Mouse (Mus musculus) heart, postnatal 36 days (tissue): Measurements from ENCODE around the gene Olfr564. TPM values are rescaled to one million over a fixed set of nuclear protein-coding genes. Genes with fewer than 3 reads are reported as not detected.

ENCODE experiments used
- DNase-seq, 2 experiments: peaks; one replicate each; pipeline ENCODE4 v3.0.0; 2021 to 2022
- intact Hi-C: fragments of 180-260 bp; cut with DNase I; formaldehyde crosslinking; loops from one replicate; pipeline ENCODE4 v1.15.1; 2025
- total RNA-seq, 2 experiments: library from RNA; stranded (reverse); gene quantifications; 2 replicates each; pipeline ENCODE4 v1.2.3; 2021

Gene Olfr564
- not detected for total RNA-seq

GRCm38 (mm10) chr7:102803180-102803579, at the start of gene Olfr564:
Gene Olfr564 (plus strand): TSS chr7:102803480.
- DNase-seq, result no peak
- intact Hi-C loops, result no loop called here

DNA sequence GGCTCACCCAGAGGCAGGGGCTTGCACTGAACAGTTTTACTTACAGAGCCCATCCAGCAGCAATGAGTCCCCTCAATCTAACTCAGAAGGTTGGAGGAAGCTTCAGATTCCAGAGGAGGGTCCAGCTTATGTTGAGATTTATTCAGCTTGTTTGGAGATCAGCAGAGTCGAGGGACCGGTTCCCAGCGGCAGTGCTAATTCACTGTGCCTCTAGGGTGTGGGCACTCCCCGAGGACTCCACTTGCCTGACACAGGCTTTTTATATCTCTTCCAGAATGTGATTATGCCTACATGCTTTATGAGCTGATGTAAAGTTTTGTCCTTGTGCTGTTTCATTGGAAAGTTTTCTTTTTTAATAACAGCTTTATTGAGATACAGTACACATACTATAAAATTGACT, 44.0 kb upstream of the Olfr564 start, which contains the start of the genes Olfr560 and Olfr78:
Olfr560 (minus strand) TSS at position 101 of the 400 bp plus-strand sequence.
Olfr78 (minus strand) TSS at position 206 of the 400 bp plus-strand sequence.
- no peak for DNase-seq
- intact Hi-C loops, result loop anchor here (10.0 kb wide), 1 partner anchor 156 kb away; the partner anchor contains the start of gene Olfr571

DNA sequence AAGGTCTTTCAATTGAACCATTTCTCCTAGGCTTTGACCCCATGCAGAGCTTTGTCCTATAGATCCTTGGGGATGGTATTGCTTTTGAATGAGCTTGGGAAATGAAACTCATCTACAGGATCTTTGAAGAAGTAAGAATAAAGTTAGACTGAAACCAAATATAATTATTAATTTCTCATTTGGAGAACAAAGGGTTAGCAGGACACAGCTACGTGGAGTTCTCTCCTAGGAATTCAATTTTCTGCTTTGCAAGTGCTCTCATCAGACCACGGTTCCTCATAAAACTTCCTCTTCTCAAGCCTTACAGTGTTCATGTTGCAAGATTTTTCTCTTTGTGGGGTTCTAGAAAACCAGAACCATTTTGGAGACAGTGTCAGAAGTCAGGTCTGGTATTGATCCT, 32.4 kb upstream of the Olfr564 start, which contains the start of gene Olfr561:
Olfr561 (plus strand) TSS at position 301 of the 400 bp plus-strand sequence.
- intact Hi-C loops, result no loop called here

More for the DNA sequence above, 32.4 kb upstream of the Olfr564 start, which contains the start of gene Olfr561:
- DNase-seq, result no peak

Other genes starting within 250 kb of the Olfr564 start
- 1 to 10 TPM; 5.2 to 7.0 TPM for gene Trim21, start 238.0 kb upstream of the Olfr564 start, total RNA-seq
- gene Olfr550, start 232.0 kb upstream of the Olfr564 start, total RNA-seq, result under 1 TPM in 1 of 2 experiments, not detected in 1; 0.08 TPM
- not detected for gene Olfr551, start 211.6 kb upstream of the Olfr564 start, total RNA-seq
- under 1 TPM; 0.14 TPM for gene Olfr552, start 205.7 kb upstream of the Olfr564 start, total RNA-seq
- gene Olfr553, start 185.3 kb upstream of the Olfr564 start, total RNA-seq, result not detected
- gene Olfr554, start 165.0 kb upstream of the Olfr564 start, total RNA-seq, result not detected
- gene Olfr555, start 144.7 kb upstream of the Olfr564 start, total RNA-seq, result not detected
- not detected for gene Olfr556, start 138.6 kb upstream of the Olfr564 start, total RNA-seq
- gene Trim68, start 116.2 kb upstream of the Olfr564 start, total RNA-seq, result 1 to 10 TPM; 7.7 to 8.4 TPM
- gene Olfr557, start 107.6 kb upstream of the Olfr564 start, total RNA-seq, result not detected
- 1 to 10 TPM; 2.5 to 3.0 TPM for gene Olfr558, start 101.3 kb upstream of the Olfr564 start, total RNA-seq
- not detected for gene Olfr33, start 84.4 kb upstream of the Olfr564 start, total RNA-seq
- gene Olfr559, start 76.0 kb upstream of the Olfr564 start, total RNA-seq, result not detected
- gene Olfr560, start 44.1 kb upstream of the Olfr564 start, total RNA-seq, result not detected
- under 1 TPM; 0.28 to 0.68 TPM for gene Olfr78, start 44.0 kb upstream of the Olfr564 start, total RNA-seq
- not detected for gene Olfr561, start 32.3 kb upstream of the Olfr564 start, total RNA-seq
- not detected for gene Olfr566, start 55.3 kb downstream of the Olfr564 start, total RNA-seq
- gene Olfr568, start 73.6 kb downstream of the Olfr564 start, total RNA-seq, result not detected
- gene Olfr569, start 87.4 kb downstream of the Olfr564 start, total RNA-seq, result not detected
- gene Olfr570, start 91.1 kb downstream of the Olfr564 start, total RNA-seq, result not detected
- not detected for gene Olfr571, start 114.1 kb downstream of the Olfr564 start, total RNA-seq
- gene Olfr572, start 120.9 kb downstream of the Olfr564 start, total RNA-seq, result not detected
- gene Olfr573-ps1, start 139.1 kb downstream of the Olfr564 start, total RNA-seq, result not detected
- gene Olfr574, start 145.0 kb downstream of the Olfr564 start, total RNA-seq, result not detected
- not detected for gene Olfr575, start 155.3 kb downstream of the Olfr564 start, total RNA-seq
- not detected for gene Olfr576, start 159.2 kb downstream of the Olfr564 start, total RNA-seq
- gene Olfr577, start 172.5 kb downstream of the Olfr564 start, total RNA-seq, result not detected
- not detected for gene Olfr578, start 185.8 kb downstream of the Olfr564 start, total RNA-seq
- gene Olfr582, start 234.5 kb downstream of the Olfr564 start, total RNA-seq, result not detected
- not detected for gene Olfr583, start 247.8 kb downstream of the Olfr564 start, total RNA-seq